Mouse (Mus musculus): Measurements from ENCODE around the gene Pip4k2c.

DNA sequence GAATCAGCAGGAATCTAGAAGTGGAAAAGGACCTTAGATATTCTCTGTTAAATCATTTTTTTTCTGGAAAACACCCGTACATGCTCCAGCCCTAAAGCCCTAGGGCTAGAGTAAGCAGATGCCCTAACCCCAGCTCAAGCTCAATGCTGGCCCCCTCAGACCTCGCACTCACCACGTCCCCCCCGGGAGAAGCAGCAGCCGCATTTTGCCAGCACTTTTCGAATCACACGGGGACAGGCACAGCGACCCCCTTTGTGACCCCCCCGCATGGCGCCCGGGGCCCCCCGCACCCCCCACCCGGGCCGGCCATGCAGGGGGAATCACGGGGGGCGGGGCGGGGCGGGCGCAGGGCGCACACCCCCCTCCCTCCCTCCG, 23.3 kb downstream of the Pip4k2c start:
- TF ChIP-seq CTCF (IDR thresholded peaks at IDR 0.05; ENCODE audit: low read depth) (no peak), EP300 (IDR thresholded peaks at IDR 0.05; ENCODE audit: low read depth) (no peak)

Data from heart, postnatal 0 days (tissue).